Mouse (Mus musculus): ENCODE measurements around the gene Spp1.

GRCm38 (mm10) chr5:104425949-104426348 is 9.0 kb upstream of the Spp1 start:
- no peak for TF ChIP-seq ELF1 (IDR thresholded peaks at IDR 0.05; ENCODE audit: low read depth, low read length)
- no peak for TF ChIP-seq POLR2AphosphoS2 (IDR thresholded peaks at IDR 0.05; ENCODE audit: low read length)
- no peak for TF ChIP-seq CTCF (IDR thresholded peaks at IDR 0.05 in 2 of 3, conservative IDR thresholded peaks at IDR 0.05 in 1 of 3; ENCODE audit: control insufficient read depth in 1 of 3, insufficient read depth in 1 of 3, low read depth in 2 of 3, low read length in 3 of 3, poor library complexity in 1 of 3, severe bottlenecking in 1 of 3)
- no peak for TF ChIP-seq EP300 (IDR thresholded peaks at IDR 0.05; ENCODE audit: low read depth in 1 of 2, low read length in 2 of 2)
- no peak for TF ChIP-seq E2F4 (IDR thresholded peaks at IDR 0.05; ENCODE audit: borderline replicate concordance, low read depth, low read length)
- TF ChIP-seq SMC3 (IDR thresholded peaks at IDR 0.05; ENCODE audit: low read depth, low read length): no peak
- no peak for TF ChIP-seq GABPA (IDR thresholded peaks at IDR 0.05; ENCODE audit: low read depth, low read length)
- no peak for TF ChIP-seq POLR2A (IDR thresholded peaks at IDR 0.05; ENCODE audit: control insufficient read depth in 1 of 2, insufficient read depth in 1 of 2, low read depth in 1 of 2, low read length in 2 of 2, poor library complexity in 1 of 2)
- no peak for TF ChIP-seq RCOR1 (IDR thresholded peaks at IDR 0.05; ENCODE audit: low read depth, low read length)
- no peak for TF ChIP-seq BHLHE40 (IDR thresholded peaks at IDR 0.05; ENCODE audit: borderline replicate concordance, low read depth, low read length)
- no peak for TF ChIP-seq MAFK (IDR thresholded peaks at IDR 0.05; ENCODE audit: borderline replicate concordance, low read depth, low read length)
